Mouse (Mus musculus) neural tube, embryonic 11.5 days (tissue): ENCODE results near the gene BC034090. TPM values are rescaled to one million over a fixed set of nuclear protein-coding genes. Genes with fewer than 3 reads are reported as not detected.

Source experiments
- ATAC-seq: fragments of 200-750 bp; cut with Nextera tagmentation; 2 replicates; pipeline ENCODE4 v1.8.0; 2017; ENCODE audit warnings: moderate number of reproducible peaks, mild to moderate bottlenecking, moderate TSS enrichment, moderate library complexity; ENCODE audit not compliant: insufficient read depth, low FRiP score, low TSS enrichment
- DNase-seq: peaks from one replicate; pipeline ENCODE4 v3.0.0-alpha.2; 2015; ENCODE audit warnings: low spot score
- H3K27ac ChIP-seq: fragments of 300-500 bp; sonication (generic); 2 replicates; pipeline ENCODE4 v1.5.1; 2014; ENCODE audit warnings: low read depth, mild to moderate bottlenecking, low read length
- H3K27me3 ChIP-seq: fragments of 300-500 bp; sonication (generic); 2 replicates; pipeline ENCODE4 v1.6.1; 2014; ENCODE audit warnings: mild to moderate bottlenecking, low read length, mixed read lengths; ENCODE audit not compliant: control insufficient read depth, insufficient read depth
- H3K36me3 ChIP-seq: fragments of 300-500 bp; sonication (generic); 2 replicates; pipeline ENCODE4 v1.6.1; 2014; ENCODE audit warnings: mild to moderate bottlenecking, low read length, moderate library complexity, mixed read lengths; ENCODE audit not compliant: control insufficient read depth, insufficient read depth
- H3K4me1 ChIP-seq: fragments of 300-500 bp; sonication (generic); 2 replicates; pipeline ENCODE4 v1.6.1; 2014; ENCODE audit warnings: low read length, mixed read lengths; ENCODE audit not compliant: control insufficient read depth, insufficient read depth
- H3K4me2 ChIP-seq: fragments of 300-500 bp; sonication (generic); 2 replicates; pipeline ENCODE4 v1.6.1; 2014; ENCODE audit warnings: low read depth, mild to moderate bottlenecking, moderate library complexity
- H3K4me3 ChIP-seq: fragments of 300-500 bp; sonication (generic); 2 replicates; pipeline ENCODE4 v1.5.1; 2014; ENCODE audit warnings: low read depth, low read length
- H3K9ac ChIP-seq: fragments of 300-500 bp; sonication (generic); 2 replicates; pipeline ENCODE4 v1.6.1; 2014; ENCODE audit warnings: mild to moderate bottlenecking, low read length
- H3K9me3 ChIP-seq: fragments of 300-500 bp; sonication (generic); 2 replicates; pipeline ENCODE4 v1.6.1; 2016; ENCODE audit warnings: low read length; ENCODE audit not compliant: control insufficient read depth
- WGBS: fragments of 180-500 bp; shearing (Covaris S2); extraction: QIAGEN DNeasy Blood & Tissue Kit; methylation state at CpG from one replicate; pipeline ENCODE4 v1.1.7; 2014; 5-methylcytosine and 5-hydroxymethylcytosine counted together
- polyA plus RNA-seq: library from polyadenylated mRNA; unstranded; fragments of >200 nt; fragmentation: Nextera tagmentation; extraction: Ambion mirVana; gene quantifications from 2 replicates; pipeline ENCODE4 v1.2.1, GENCODE M21; 2014

The BC034090 gene
- polyA plus RNA-seq, 1 experiment from 2014 or later: 4.1 TPM

DNA sequence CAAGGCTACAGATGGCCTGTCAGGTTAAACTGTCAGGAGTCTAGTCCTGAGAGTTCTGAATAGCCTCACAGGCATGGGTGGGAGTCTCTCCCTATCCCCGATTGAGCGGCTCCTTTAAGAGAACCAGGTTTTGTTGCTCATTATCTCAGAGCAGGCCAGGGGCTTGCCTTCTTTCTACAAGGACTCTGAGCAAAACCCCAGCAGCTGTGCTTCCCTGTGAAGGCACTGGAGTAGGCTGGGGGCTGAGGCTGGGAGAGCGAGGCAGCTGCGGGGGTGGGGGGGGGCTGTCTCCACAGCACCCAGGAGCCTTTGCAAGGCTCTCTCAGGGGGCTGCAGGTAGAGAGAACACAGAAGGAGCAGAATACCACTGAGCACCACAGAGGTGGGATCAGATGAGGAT, 5.1 kb downstream of the BC034090 start:
- no peak overlapping the region for H3K4me2 ChIP-seq
- 89% methylated on average over 4 of the region's 4 CpGs for WGBS
- H3K27ac ChIP-seq: no peak overlapping the region
- ATAC-seq (no peak), DNase-seq (no peak)
- H3K9me3 ChIP-seq: no peaks in the 10 kb centered on the region
- H3K27me3 ChIP-seq: no peaks in the 10 kb centered on the region; the same call in 1 of the 2 replicates
- H3K4me1 ChIP-seq: peaks cover 12% of the 10 kb centered on the region
- no peak overlapping the region for H3K4me3 ChIP-seq
- no peaks in the 10 kb centered on the region for H3K36me3 ChIP-seq
- H3K9ac ChIP-seq: no peak overlapping the region

- no peaks in the 10 kb centered on the region for H3K9me3 ChIP-seq
- no peak overlapping the region for H3K9ac ChIP-seq
- H3K4me2 ChIP-seq: no peak overlapping the region
- DNase-seq (no peak), ATAC-seq (no peak)
- peaks cover 20% of the 10 kb centered on the region for H3K4me1 ChIP-seq
- no peaks in the 10 kb centered on the region for H3K27me3 ChIP-seq
- no peak overlapping the region for H3K27ac ChIP-seq
- 85% methylated on average over 5 of the region's 5 CpGs for WGBS
- no peaks in the 10 kb centered on the region for H3K36me3 ChIP-seq
- H3K4me3 ChIP-seq: no peak overlapping the region
Measured at GRCm38 (mm10) chr1:155238126-155238525, 6.1 kb downstream of the BC034090 start.

DNA sequence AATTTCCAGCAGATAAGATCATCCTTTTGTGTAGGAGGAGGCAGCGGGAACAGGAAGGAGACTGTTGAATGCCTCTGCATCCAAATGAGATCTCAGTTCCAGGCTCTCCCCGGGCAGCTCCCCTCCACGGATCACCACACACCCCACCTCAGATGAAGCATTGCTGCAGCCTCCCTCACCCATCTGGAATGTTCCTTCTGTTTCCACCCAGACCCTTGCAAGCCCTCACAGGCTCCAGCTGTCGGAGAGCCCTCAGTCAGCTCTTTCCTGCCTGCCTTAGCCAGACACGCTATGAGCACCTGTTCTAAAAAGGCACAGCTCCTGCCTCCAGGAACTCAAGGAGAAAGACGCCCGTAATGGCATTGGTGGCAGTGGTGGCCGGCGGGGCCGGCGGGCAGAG, 6.9 kb downstream of the BC034090 start:
- no peaks in the 10 kb centered on the region for H3K36me3 ChIP-seq
- ATAC-seq (no peak), DNase-seq (no peak)
- WGBS: 79% methylated on average over 11 of the region's 11 CpGs
- H3K4me3 ChIP-seq: no peak overlapping the region
- no peak overlapping the region for H3K9ac ChIP-seq
- H3K27ac ChIP-seq: no peak overlapping the region
- peaks cover 20% of the 10 kb centered on the region for H3K4me1 ChIP-seq
- no peaks in the 10 kb centered on the region for H3K27me3 ChIP-seq
- H3K4me2 ChIP-seq: no peak overlapping the region
- H3K9me3 ChIP-seq: no peaks in the 10 kb centered on the region

DNA sequence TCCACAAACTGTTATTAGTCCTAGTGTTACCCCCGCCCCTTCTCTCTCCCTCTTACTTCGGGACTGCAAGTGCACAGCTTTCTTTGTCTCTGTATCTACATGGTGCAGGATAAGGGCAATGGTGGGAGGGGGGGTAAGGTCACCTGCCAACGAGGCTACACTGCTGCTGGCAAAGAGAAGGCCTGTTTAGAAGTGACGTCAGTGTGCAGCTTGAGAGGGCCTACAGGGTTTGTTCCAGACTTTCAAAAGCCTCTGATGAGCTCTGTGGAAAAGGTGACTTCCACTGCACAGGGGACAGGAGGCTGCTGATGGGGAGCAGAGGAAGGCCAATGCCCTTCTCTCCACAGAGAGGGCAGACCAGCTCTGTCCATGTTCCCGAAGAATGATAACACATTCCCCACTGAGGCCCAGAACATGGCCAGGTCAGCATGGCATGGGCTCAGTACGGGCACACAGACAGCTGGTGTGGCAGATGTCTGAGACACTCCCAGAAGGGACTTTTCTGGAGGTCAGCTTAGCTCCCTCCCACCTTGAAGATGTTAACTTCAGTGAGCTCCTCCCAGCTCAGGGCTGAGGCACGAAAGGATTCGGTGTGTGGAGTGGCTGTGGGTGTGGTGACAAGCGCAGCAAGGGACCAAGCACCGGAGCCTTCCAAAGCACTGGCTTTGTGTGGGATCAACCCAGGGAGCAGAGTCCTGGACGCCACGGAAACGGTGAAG, 7.8 kb downstream of the BC034090 start:
- no peak overlapping the region for H3K4me3 ChIP-seq
- no peak overlapping the region for H3K27ac ChIP-seq
- no peaks in the 10 kb centered on the region for H3K27me3 ChIP-seq
- peaks cover 20% of the 10 kb centered on the region for H3K4me1 ChIP-seq
- H3K9me3 ChIP-seq: no peaks in the 10 kb centered on the region
- DNase-seq (no peak), ATAC-seq (no peak)
- H3K4me2 ChIP-seq: no peak overlapping the region
- 61% methylated on average over 13 of the region's 13 CpGs for WGBS
- H3K9ac ChIP-seq: no peak overlapping the region
- no peaks in the 10 kb centered on the region for H3K36me3 ChIP-seq

GRCm38 (mm10) chr1:155235641-155236040, 8.6 kb downstream of the BC034090 start:
- H3K4me2 ChIP-seq: no peak overlapping the region
- H3K4me3 ChIP-seq: no peak overlapping the region
- H3K9ac ChIP-seq: no peak overlapping the region
- H3K27me3 ChIP-seq: no peaks in the 10 kb centered on the region
- DNase-seq: no peak
- no peaks in the 10 kb centered on the region for H3K36me3 ChIP-seq
- peaks cover 25% of the 10 kb centered on the region for H3K4me1 ChIP-seq
- H3K9me3 ChIP-seq: no peaks in the 10 kb centered on the region
- ATAC-seq: no peak
- no peak overlapping the region for H3K27ac ChIP-seq
- 45% methylated on average over 2 of the region's 2 CpGs for WGBS

GRCm38 (mm10) chr1:155233931-155234607, 10.2 kb downstream of the BC034090 start:
- ATAC-seq: no peak
- DNase-seq: peak; percentile 65
- H3K4me3 ChIP-seq: no peak overlapping the region
- H3K27ac ChIP-seq: peak overlapping the region; percentile 84
- H3K36me3 ChIP-seq: no peaks in the 10 kb centered on the region
- WGBS: 27% methylated on average over 14 of the region's 14 CpGs
- no peaks in the 10 kb centered on the region for H3K9me3 ChIP-seq
- H3K4me1 ChIP-seq: peaks cover 33% of the 10 kb centered on the region
- H3K4me2 ChIP-seq: no peak overlapping the region
- H3K27me3 ChIP-seq: no peaks in the 10 kb centered on the region
- peak overlapping the region; percentile 30; the same call in 1 of the 2 replicates for H3K9ac ChIP-seq

GRCm38 (mm10) chr1:155233378-155233777, 10.9 kb downstream of the BC034090 start:
- WGBS: 84% methylated on average over 9 of the region's 9 CpGs
- ATAC-seq (no peak), DNase-seq (no peak)
- Histone ChIP-seq H3K4me1 (peaks cover 37% of the 10 kb centered on the region), H3K27me3 (no peaks in the 10 kb centered on the region), H3K9me3 (no peaks in the 10 kb centered on the region), H3K4me2 (no peak overlapping the region), H3K27ac (peak overlapping the region; percentile 84), H3K4me3 (no peak overlapping the region), H3K36me3 (no peaks in the 10 kb centered on the region), H3K9ac (no peak overlapping the region; the same call in 1 of the 2 replicates)

DNA sequence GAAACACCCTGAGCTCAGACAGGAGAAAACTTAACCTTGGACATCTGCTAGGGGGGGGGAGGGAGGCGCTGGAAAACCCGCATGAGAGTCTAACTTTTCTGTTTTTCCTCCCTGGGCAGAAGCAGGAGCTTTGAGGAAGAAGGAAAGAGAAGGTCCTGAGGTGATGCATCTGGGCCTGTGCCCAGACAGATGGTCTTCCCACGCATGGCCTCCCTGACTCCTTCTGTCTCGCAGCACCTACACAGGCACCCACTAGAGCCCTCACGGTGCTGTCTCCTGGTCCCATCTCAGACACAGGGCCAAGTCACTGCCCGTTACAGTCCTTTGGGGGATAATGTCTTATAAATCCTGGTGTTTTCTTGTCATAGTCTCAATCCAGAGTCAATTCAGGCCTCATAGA, 11.5 kb downstream of the BC034090 start:
- no peak overlapping the region for H3K4me2 ChIP-seq
- ATAC-seq (no peak), DNase-seq (no peak)
- 0 out of 2 replicates have a peak overlapping the region, but pooled peaks have one; percentile 42 for H3K27ac ChIP-seq
- peaks cover 40% of the 10 kb centered on the region for H3K4me1 ChIP-seq
- no peaks in the 10 kb centered on the region for H3K36me3 ChIP-seq
- no peaks in the 10 kb centered on the region for H3K27me3 ChIP-seq
- no peak overlapping the region for H3K9ac ChIP-seq
- H3K9me3 ChIP-seq: no peaks in the 10 kb centered on the region
- 68% methylated on average over 6 of the region's 6 CpGs for WGBS
- H3K4me3 ChIP-seq: no peak overlapping the region

GRCm38 (mm10) chr1:155232385-155232784, 11.9 kb downstream of the BC034090 start:
- H3K4me2 ChIP-seq: no peak overlapping the region
- H3K9ac ChIP-seq: no peak overlapping the region
- H3K4me3 ChIP-seq: no peak overlapping the region
- ATAC-seq: no peak
- H3K27ac ChIP-seq: 0 out of 2 replicates have a peak overlapping the region, but pooled peaks have one; percentile 42
- H3K4me1 ChIP-seq: peaks cover 40% of the 10 kb centered on the region
- 77% methylated on average over 12 of the region's 12 CpGs for WGBS
- H3K36me3 ChIP-seq: no peaks in the 10 kb centered on the region
- no peaks in the 10 kb centered on the region for H3K9me3 ChIP-seq
- H3K27me3 ChIP-seq: no peaks in the 10 kb centered on the region
- DNase-seq: no peak
